Mouse (Mus musculus) thymus, adult 18-20 months (tissue): Measurements from ENCODE around the gene Eif4a2.

Experiments used
- DNase-seq, 2 experiments: peaks; one replicate each; pipeline ENCODE4 v3.0.0; 2022; ENCODE audit warnings: mixed read lengths in 2 of 2

Gene Eif4a2

GRCm38 (mm10) chr16:23145211-23145610 lies 38.0 kb downstream of the Eif4a2 start:
- DNase-seq: no peak

DNA sequence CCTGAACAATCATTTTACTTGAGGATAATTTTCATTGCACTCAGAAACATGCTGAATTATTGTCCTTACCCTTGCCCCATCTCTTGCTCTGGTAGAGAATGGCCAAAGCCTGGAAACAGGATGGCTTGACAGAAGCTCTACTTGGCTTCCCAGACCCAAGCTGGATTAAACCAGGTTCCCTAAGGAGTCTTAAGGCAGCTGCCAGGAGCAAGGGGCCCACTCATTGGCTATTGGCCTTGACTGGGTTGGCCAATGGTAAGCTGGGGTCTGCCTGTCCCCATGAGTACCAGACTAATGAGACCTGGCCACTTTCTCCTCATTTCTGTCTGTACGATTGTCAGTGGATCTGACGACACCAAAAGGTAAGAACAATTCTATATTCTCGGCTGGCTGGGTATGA lies 39.0 kb downstream of the Eif4a2 start, which contains the start of gene Adipoq:
Gene Adipoq, plus strand, starts transcription at position 257 of the 400 bp plus-strand sequence.
- DNase-seq: no peak

DNA sequence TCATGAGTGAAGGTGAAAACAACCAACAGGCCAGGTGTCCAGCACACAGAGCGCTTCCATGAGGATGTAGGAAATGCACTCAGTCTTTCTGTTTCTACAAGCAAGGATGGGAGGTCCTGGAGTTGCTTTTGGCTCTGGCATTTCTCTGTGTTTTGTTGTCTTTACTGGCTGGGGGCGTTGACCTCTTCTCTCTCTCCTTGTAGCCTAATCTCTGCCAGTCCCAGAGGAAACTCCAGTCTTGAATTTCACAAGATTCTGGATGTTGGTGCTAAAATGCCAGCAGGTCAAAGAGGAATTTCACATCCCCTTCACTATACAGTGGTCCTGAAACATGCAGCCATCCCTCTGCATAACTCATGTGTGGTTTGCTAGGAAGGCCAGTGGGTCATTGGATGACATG lies 41.7 kb downstream of the Eif4a2 start:
- no peak for DNase-seq

DNA sequence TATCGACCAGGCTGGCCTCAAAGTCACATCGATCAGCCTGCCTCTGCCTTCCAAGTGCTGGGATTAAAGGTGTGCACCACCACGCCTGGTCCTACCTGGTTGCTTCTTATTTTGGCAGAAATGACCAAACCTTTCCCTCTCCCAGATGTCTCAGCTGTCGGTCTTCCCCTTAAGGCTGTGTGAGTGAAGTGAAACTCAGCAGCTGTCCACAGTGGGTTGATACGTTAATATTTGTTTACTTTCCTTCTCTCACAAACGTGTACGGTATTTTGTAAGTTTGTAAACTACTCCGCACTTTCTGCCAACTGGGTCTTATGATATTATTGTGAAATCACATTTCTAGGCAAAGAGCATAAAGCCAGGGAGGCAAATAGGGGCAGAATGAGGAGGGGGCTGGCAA lies 42.2 kb downstream of the Eif4a2 start:
- no peak for DNase-seq

DNA sequence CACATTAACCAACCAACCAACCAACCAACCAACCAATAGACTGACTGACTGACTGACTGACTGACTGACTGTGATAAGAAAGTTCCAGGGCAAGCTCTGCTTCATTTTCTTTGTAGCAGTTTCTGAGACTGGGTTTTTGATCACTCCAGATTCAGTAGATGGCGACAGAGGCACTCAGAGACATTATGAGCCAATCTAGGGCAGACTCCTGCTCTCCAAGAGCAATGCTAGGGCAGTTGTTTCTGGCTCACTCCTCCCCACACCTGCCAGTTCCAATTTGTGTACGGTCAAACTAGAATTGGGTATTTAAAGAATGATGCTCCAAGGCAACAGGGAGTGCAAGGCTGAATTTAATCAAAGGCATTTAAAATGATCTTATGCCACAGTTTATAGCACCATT lies 44.2 kb downstream of the Eif4a2 start:
- DNase-seq: peak in 1 of 2 experiments; percentile 24

DNA sequence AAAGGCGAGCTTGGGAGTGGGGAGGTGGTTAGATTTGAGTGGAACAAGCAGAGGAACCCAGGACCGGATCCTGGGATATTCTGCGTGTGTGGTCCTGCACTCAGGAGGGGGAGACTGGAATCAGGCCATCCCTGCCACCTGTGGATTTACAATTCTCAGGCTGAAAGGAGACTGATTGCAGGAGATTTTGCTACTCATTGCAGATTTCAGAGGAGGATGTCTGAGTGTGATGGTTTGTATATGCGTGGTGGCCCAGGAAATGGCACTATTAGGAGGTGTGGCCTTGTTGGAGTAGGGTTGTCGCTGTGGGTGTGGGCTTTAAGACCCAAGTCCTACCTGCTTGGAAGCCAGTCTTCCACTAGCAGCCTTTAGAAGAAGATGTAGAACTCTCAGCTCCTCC lies 47.0 kb downstream of the Eif4a2 start:
- DNase-seq: no peak

DNA sequence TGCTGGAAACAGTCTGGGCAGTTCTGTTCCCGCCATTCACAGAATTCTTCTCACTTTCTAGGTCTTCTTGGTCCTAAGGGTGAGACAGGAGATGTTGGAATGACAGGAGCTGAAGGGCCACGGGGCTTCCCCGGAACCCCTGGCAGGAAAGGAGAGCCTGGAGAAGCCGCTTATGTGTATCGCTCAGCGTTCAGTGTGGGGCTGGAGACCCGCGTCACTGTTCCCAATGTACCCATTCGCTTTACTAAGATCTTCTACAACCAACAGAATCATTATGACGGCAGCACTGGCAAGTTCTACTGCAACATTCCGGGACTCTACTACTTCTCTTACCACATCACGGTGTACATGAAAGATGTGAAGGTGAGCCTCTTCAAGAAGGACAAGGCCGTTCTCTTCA lies 49.8 kb downstream of the Eif4a2 start:
- DNase-seq: no peak

DNA sequence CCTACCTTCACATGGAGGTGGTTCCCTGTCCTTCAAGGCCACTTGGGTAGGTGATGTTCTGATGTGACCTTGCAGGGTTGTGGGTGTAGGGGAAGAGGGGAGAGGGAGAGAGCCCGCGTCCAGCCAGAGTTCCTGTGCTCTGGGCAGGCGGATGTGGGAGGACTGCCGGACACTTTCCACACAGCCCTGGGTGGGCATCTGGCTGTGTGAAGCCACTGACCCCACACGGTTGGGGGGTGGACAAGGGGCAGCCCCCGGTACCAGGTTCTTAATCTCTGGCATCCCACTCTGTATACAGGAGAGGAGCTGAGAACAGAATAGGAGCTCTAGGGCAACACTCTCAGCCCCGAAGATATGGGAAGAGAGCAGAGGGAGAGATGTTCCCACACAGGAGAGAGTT lies 51.0 kb downstream of the Eif4a2 start:
- DNase-seq: no peak

- no peak for DNase-seq
Measured at GRCm38 (mm10) chr16:23158957-23159356, 51.7 kb downstream of the Eif4a2 start.

DNA sequence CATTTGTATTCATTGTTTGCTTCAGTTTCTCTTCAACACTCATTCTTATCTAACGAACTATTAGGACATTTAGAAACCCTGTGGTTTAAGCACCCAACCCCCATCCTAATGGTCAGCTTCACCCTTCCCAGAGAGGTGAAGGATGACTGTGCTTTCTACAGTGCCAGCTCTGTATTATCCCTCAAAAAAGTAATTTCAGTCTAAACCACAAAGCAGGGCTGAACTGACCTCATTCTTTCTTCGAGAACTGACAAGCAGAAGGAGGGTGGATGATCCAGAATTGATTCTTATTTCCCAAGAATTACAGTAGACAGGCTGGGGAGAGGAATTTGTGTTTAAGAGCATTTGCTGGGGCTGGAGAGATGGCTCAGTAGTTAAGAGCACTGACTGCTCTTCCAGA lies 52.5 kb downstream of the Eif4a2 start:
- DNase-seq: no peak

GRCm38 (mm10) chr16:23162116-23162515 lies 54.9 kb downstream of the Eif4a2 start:
- no peak for DNase-seq
